Mouse (Mus musculus): ENCODE data around the gene Afmid. TPM values are rescaled to one million over a fixed set of nuclear protein-coding genes. Genes with fewer than 3 reads are reported as not detected.
A peak's percentile ranks its signal among the peaks of the same experiment; 100 is the strongest.

Gene Afmid
- polyA plus RNA-seq, 1 experiment from 2014 or later = 15.1 TPM

DNA sequence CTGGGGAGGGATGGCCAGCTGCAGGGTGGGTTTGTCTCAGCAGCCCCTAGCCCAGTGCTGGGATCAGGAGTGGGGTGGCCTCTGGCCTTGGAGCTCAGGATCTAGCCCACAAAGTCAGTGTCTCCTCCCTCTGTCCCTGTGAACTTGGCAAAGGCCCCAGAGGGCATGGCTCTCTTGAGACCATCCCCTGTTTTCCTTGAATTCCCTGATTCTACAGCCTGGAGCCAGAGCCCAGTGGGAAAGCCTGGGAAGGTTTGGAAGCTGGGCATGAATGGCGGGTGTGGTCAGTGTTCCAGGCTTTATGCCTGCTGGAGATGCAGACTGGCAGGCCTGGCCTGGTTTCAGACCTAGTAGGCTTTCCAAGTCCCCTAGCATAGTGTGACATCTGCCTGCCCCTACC lies 56.5 kb downstream of the Afmid start:
- Histone ChIP-seq H3K4me3 (no peak overlapping the region), H3K27me3 (no peaks in the 10 kb centered on the region; the same call in 1 of the 2 replicates), H3K4me1 (replicated peaks) (peaks cover 45% of the 10 kb centered on the region), H3K9ac (no peak overlapping the region), H3K9me3 (replicated peaks) (no peaks in the 10 kb centered on the region), H3K4me2 (no peak overlapping the region), H3K27ac (peak overlapping the region; percentile 50), H3K36me3 (no peaks in the 10 kb centered on the region)
- 72% methylated on average over 1 of the region's 1 CpGs for WGBS
- no peak for ATAC-seq (replicated peaks; ENCODE audit: insufficient number of reproducible peaks, insufficient read depth, low FRiP score, low read depth)

DNA sequence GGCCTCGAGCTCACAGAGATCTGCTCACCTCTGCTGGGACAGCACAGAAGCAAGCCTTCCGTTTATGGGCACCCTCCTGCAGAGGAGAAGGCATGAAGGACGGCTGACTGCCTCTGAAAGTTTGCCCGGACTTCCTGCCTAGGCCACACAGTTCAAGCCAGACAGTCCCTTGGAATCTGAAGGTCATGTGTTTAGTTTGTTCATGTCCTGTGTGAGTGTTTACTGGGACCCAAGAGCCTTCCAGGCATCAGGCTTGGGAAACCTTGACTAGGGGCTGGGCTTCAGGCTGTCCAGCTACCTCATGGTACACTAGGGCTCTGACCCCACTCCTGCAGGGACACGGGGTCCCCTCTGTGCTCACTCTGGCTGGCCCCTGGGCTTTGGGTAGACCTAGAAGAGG lies 60.3 kb downstream of the Afmid start:
- no peaks in the 10 kb centered on the region for H3K9me3 ChIP-seq (replicated peaks)
- no peak overlapping the region for H3K4me3 ChIP-seq
- no peaks in the 10 kb centered on the region for H3K36me3 ChIP-seq
- no peak overlapping the region for H3K27ac ChIP-seq
- WGBS = 39% methylated on average over 5 of the region's 5 CpGs
- no peak overlapping the region for H3K4me2 ChIP-seq
- peaks cover 51% of the 10 kb centered on the region for H3K4me1 ChIP-seq (replicated peaks)
- H3K27me3 ChIP-seq = peaks cover 19% of the 10 kb centered on the region
- no peak overlapping the region for H3K9ac ChIP-seq
- ATAC-seq (replicated peaks; ENCODE audit: insufficient number of reproducible peaks, insufficient read depth, low FRiP score, low read depth) = no peak

DNA sequence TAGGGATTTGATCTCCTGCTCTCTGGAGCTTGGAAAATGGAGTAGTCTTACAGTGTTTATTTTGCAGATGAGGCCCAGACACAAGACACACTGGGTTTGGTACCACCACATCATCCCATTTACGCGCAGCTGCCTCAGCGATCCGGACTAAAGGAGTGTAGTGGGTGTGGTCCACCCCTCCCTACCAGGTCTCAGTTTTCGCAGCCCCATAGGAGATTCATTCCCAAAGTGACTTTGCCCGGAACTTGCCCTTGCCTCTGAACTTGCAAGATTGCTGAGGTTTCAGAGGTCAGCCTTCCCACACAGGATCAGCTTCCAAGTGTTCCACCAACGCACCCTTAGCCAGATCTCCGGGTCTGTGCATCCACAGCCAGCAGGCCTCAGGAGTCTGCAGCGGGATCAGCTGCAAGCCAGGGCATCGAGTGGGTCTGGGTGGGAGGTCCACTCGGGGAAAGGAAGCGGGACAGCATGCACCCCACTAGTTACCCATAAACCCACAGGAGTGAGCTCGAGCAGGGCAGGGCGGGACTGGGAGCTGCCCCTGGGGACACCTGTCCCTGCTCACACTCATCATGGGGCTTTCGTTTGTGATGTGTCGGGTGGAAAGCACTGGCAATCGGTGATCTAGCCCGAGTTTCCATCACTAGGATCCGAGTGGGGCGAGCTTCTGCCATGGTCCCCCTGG lies 62.6 kb downstream of the Afmid start:
- H3K9me3 ChIP-seq (replicated peaks) = no peaks in the 10 kb centered on the region
- peak overlapping the region; percentile 58 for H3K4me2 ChIP-seq
- H3K9ac ChIP-seq = no peak overlapping the region
- peaks cover 38% of the 10 kb centered on the region for H3K4me1 ChIP-seq (replicated peaks)
- H3K27me3 ChIP-seq = peaks cover 24% of the 10 kb centered on the region
- H3K36me3 ChIP-seq = no peaks in the 10 kb centered on the region
- WGBS = 38% methylated on average over 20 of the region's 20 CpGs
- ATAC-seq (replicated peaks; ENCODE audit: insufficient number of reproducible peaks, insufficient read depth, low FRiP score, low read depth) = no peak
- H3K4me3 ChIP-seq = peak overlapping the region; percentile 27
- H3K27ac ChIP-seq = no peak overlapping the region

DNA sequence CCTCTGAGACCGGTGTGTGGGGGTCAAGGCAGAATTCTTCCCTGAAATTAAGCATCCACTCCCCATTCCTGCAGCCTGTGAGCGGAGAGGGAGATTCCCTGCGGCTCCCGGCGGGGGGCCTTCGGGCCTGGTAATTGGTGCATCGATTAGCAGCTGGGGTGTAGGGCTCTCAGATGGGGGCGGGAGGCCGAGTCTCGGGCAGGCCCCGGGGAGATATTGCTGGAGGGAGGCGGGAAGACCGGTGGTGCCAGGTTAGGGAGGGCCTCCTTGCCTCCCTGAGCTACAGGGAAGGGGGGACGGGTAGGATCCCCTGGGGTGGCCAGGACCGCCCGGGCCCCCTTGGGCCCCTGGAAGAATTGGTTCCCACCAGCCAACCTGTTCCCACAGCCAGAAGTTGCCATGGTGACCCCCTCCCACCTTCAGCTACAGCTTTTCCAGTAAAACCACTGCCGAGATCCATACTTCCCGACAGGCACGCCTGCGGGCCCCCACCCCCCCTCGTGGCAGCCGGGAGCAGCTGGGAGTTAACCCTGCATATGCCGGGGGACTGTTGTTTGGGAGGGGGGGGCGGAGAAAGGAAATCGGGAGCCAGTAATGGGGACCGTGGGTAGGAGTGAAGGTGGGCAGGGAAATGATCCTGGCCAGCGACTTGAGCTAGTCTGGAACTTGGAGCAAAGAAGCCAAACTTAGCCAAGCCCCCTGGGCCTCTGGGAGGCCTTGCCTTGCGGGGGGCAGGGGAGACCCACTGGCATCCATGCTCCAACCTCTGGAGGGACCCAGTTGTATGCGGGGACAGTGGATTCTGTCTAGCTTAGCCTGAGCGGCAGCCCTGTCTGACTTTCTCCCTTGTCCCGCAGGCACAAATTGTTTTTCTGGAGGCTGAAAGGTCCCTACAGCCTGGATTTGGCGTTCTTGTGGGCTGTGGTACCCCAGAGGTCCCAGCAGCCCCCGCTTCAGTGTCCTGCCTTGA lies 63.4 kb downstream of the Afmid start:
- Histone ChIP-seq H3K4me1 (replicated peaks) (peaks cover 38% of the 10 kb centered on the region), H3K27me3 (peaks cover 24% of the 10 kb centered on the region), H3K9ac (peak overlapping the region; percentile 40), H3K27ac (0 out of 2 replicates have a peak overlapping the region, but pooled peaks have one; percentile 3), H3K4me3 (peak overlapping the region; percentile 27), H3K36me3 (no peaks in the 10 kb centered on the region), H3K4me2 (peak overlapping the region; percentile 58), H3K9me3 (replicated peaks) (no peaks in the 10 kb centered on the region)
- 11% methylated on average over 32 of the region's 33 CpGs for WGBS
- no peak for ATAC-seq (replicated peaks; ENCODE audit: insufficient number of reproducible peaks, insufficient read depth, low FRiP score, low read depth)

Other genes starting within 250 kb of the Afmid start
- gene Tnrc6c, start 171.6 kb upstream of the Afmid start, polyA plus RNA-seq (2015; fragmentation: Nextera tagmentation; extraction: Ambion mirVana) = 6.6 and 7.3 TPM in 2 replicates
- 2.7 and 3.8 TPM in 2 replicates for gene Tmc8, start 43.8 kb upstream of the Afmid start, polyA plus RNA-seq (2015; fragmentation: Nextera tagmentation; extraction: Ambion mirVana)
- gene Tmc6, start 43.7 kb upstream of the Afmid start, polyA plus RNA-seq (2015; fragmentation: Nextera tagmentation; extraction: Ambion mirVana) = 20.9 and 28.3 TPM in 2 replicates
- 0.34 and 0.65 TPM in 2 replicates for gene 6030468B19Rik, start 28.3 kb upstream of the Afmid start, polyA plus RNA-seq (2015; fragmentation: Nextera tagmentation; extraction: Ambion mirVana)
- 0.97 and 1.5 TPM in 2 replicates for gene Gm20708, start 16.3 kb upstream of the Afmid start, polyA plus RNA-seq (2015; fragmentation: Nextera tagmentation; extraction: Ambion mirVana)
- gene Syngr2, start 16.3 kb upstream of the Afmid start, polyA plus RNA-seq (2015; fragmentation: Nextera tagmentation; extraction: Ambion mirVana) = 84.6 and 105 TPM in 2 replicates
- 92.9 and 102 TPM in 2 replicates for gene Tk1, start 168 bp downstream of the Afmid start, polyA plus RNA-seq (2015; fragmentation: Nextera tagmentation; extraction: Ambion mirVana)
- gene Birc5, start 23.3 kb downstream of the Afmid start, polyA plus RNA-seq (2015; fragmentation: Nextera tagmentation; extraction: Ambion mirVana) = 202 and 215 TPM in 2 replicates
- gene Tmem235, start 34.8 kb downstream of the Afmid start, polyA plus RNA-seq (2015; fragmentation: Nextera tagmentation; extraction: Ambion mirVana) = not detected in 2 replicates
- 5.5 and 6.4 TPM in 2 replicates for gene Tha1, start 47.6 kb downstream of the Afmid start, polyA plus RNA-seq (2015; fragmentation: Nextera tagmentation; extraction: Ambion mirVana)
- gene Socs3, start 144.1 kb downstream of the Afmid start, polyA plus RNA-seq (2015; fragmentation: Nextera tagmentation; extraction: Ambion mirVana) = 6.7 and 10.9 TPM in 2 replicates
- 21.9 and 26.8 TPM in 2 replicates for gene Pgs1, start 160.4 kb downstream of the Afmid start, polyA plus RNA-seq (2015; fragmentation: Nextera tagmentation; extraction: Ambion mirVana)

All from heart, embryonic 15.5 days (tissue).